Mouse (Mus musculus): ENCODE measurements around the gene Ckmt1.
"Not testable (repeated sequence)": the region's sequence is repeated elsewhere in the genome, so short reads cannot be mapped to it uniquely, and the experiment has no call there.

The Ckmt1 gene

DNA sequence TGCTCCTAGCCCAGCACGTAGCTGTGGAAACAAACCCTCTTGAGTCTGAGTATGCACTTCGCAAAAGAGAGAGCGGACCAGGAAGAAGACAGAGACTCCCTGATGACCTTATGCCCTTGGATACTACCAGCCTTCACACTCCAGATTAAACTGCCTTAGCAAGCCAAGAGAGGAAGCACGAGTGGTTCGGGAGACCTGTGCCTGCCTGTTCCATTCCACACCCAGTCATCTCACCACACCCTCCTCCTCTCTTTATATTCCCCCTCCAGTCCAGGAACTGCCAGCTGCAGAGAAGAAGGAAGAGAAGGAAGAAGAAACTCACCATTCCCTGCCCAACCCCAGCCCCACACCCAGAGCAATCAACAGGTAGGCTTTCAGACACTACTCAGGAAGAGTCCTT lies at the start of gene Ckmt1:
Gene Ckmt1, plus strand, starts transcription at position 221 of the 400 bp plus-strand sequence.
- DNase-seq (ENCODE audit: low read depth, low spot score): no peak

DNA sequence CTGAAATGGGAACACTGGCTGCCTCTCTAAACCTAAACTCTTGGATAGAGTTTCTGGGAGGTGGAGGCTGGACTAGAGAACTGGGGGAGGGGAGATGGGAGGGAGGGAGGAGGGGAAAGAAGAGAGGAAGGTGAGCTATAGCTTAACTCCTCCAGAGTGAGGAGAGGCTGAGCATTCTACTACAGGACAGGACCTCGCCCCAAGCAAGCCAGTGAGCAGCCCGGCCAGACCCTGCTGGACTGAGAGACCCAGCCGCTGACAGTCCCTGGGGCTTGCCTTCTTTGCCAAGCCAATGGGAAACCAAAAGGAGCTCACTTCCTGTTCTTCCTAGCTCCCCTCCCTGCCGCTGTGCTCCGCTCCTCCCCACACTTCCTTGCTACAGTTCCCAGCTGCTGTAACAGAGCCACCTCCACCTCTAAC lies 48.5 kb upstream of the Ckmt1 start:
- peak; percentile 11 for DNase-seq (ENCODE audit: low read depth, low spot score)

DNA sequence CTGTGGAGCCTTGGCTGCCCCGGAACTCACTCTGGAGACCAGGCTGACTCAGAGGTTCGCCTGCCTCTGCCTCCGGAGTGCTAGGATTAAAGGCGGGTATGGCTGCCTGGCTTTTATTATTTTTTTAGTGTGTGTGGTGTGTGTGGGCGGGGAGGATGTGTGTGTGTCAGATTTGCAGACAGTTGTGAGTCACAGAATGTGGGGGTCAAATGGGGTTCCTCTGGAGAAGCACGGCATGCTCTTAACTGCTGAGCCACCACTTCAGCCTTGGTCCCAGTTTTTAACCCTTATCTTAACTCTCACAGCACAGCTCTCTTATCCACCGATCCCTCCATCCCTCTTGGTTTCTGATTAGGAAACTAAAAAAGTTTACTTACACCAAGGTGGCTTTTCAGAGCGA lies 41.2 kb upstream of the Ckmt1 start:
- DNase-seq (ENCODE audit: low read depth, low spot score): no peak

DNA sequence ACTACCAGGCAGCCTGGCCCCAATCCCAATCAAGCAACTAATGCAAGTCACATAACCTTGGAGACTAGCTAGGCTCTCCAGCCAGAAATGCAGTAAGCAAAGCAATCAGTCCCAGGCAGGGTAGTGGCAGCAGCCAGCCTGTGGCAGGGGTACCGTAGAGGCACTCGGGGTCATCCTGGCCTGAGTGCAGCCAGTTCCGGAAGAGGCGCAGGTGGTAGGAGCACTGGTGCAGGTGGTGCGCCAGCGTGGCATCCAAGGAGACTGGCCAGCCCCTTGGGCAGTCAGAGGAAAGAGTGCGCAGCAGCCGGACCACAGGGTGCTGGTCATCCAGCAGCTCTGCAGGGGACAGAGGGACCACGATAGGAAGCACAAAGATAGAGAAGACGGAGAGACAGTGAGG lies 34.5 kb upstream of the Ckmt1 start:
- DNase-seq (ENCODE audit: low read depth, low spot score): no peak

DNA sequence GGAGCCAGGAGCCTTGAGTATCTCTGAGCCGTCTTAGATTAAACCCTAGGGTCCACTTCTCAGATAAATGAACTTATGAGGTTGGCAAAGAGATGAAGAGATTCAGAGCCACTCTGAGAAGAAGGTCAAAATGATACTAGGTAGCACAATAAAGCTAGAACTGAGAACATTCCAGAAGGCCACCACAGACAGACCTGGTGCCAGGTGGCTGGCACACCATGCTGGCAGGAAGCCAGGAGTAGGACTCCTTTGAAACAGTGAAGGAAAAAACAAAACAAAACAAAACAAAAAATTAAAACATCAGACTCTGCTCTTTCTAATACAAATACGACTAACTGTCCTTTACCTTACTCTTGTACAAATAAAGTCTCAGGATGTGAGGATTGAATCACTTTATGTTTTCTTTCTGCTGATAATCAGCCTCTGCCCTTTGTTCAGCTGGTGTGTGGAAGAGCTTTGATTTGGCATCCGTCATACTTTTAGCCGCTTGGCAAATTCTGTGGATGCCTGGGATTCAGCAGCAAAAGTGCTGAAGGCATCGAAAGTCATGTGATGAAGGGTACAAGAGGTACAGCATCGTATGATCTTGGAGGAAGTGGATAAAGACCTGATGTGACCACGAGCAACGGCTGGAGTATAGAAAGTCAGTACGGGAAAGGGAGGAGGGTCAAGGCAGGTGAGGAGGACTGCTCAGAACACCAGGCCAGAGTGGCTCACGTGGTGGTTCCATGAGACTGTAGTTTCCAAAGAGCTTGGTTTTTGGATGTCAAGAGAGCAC lies 33.6 kb upstream of the Ckmt1 start:
- DNase-seq (ENCODE audit: low read depth, low spot score): no peak

DNA sequence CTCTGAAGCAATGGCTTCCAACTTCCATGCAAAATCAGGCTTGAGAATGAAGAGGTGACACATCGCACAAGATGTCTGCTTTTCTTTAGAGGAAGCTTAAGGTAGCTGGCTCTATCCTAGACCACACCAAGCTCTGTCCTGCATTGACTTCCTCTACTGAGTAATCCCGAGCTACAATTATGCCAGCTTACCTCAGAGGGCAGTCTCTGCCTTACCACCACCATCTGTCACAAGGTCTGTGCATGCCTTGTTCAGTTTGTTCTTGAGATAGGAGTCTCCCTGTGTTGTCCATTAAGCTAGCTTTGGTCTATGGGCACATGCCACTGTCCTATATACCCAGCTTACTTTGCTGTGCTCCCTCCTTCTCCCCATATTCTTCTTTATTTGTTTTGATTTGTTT lies 28.0 kb upstream of the Ckmt1 start:
- no peak for DNase-seq (ENCODE audit: low read depth, low spot score)

DNA sequence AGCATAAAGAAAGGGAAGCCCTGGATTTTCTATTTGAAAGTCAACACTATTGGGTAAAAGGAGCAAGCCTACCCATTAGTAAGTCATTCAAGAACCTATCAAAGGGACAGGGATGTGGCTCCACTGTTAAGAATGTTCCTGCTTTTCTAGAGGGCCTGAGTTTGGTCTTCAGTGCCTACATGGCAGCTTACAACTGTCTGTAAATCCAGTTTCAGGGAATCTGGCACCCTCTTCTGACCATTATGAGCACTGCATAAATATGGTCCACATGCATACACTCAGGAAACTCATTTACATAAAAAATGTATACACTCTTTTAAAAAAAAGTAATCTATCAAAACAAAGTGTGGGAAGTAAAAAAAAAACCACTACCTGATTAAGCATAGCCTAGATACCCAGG lies 18.5 kb upstream of the Ckmt1 start:
- DNase-seq (ENCODE audit: low read depth, low spot score): no peak

DNA sequence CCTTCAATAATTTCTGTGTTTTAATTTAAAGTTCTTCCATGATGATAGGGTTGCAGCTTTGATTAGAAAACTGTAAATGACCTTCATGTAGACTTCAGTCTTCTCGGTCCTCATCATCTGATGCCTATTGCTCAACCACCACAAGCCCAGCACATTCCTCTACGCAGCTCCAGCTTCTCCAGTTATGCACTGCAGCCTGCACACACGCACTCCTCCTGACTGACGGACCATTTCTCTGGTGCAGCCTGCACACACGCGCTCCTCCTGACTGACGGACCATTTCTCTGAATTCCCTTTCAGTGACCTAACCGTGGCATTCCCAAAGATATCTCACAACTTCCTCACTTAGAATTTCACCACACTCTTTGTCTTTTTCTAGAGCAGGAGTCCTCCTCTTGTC lies 4.4 kb upstream of the Ckmt1 start:
- DNase-seq (ENCODE audit: low read depth, low spot score): no peak

DNA sequence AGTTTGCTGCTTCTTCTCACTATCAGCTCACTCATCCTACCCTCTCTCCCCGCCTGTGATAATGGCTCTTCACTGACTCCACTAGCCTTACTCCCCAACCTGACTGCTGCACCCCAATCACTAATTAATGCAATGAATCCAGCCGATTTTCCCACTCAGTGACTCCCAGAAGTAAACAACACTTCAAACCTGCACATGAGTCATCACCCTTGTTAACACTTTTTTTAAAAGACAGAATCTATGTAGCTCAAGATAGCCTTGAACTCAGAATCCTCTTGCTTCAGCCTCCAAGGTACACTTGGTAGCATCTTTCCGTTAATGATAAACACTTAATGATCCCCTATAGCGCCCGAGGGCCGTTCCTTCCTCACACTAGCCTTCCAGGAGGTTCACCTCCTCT lies 3.1 kb upstream of the Ckmt1 start:
- DNase-seq (ENCODE audit: low read depth, low spot score): no peak

DNA sequence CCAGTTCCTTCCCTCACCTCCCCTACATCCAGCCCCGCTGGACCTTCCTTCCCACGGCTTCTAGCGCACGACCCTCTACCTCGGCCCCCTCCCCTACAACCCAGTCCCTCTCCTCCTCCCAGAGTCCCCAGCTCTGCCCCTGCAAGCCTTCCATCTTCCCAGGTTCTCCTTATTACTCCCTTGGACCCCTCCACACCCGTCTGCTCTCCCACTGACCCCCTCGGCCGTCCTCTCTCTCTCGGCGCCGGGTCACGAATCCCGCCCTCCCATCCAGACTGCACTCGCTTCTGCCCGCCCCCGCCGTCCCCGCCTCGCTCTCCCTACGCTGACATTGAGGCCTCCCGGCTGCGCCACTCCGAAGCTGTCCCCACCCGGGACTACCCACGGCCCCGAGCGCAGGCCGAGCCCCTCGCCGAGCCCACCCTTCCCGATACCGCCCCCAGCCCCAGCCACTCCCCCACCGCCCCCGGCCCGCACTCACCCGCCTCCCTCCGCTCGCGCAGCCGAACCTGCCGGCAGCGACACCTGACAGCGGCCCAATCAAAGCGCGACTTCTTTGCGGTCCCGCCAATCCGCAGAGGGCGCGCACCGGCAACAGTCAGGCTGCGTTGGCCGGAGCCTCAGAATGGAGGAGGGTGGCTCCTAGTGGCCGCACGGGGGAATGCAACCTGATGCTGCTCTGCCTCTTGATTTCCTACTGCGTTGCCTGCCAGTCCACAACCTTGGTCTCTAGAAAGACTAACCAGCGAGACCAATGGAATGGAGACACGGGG lies 2.5 kb upstream of the Ckmt1 start, which contains the start of gene Ppip5k1:
Gene Ppip5k1, minus strand, starts transcription at position 577 of the 773 bp plus-strand sequence.
- peak; percentile 95 for DNase-seq (ENCODE audit: low read depth, low spot score)

DNA sequence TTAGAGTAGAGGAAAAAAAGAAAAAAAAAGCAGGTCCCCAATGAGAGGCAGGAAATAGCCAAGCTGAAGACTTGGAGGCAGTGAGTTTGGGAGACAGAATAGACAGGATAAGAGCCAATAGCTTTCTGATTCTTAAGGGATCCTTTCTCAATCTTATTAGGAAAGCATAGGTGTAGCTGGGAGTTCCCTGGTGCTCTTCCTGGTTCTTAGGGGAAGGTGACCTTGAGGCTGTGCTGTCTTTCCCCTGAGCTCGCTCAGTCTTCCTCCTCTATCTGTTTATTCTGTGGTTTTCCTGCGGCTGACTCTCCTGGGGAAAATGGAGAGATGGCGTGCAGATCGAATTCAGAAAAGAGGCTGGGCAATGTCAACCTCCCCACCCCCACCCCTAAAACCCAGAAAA lies 447 bp downstream of the Ckmt1 start:
- DNase-seq (ENCODE audit: low read depth, low spot score): no peak

DNA sequence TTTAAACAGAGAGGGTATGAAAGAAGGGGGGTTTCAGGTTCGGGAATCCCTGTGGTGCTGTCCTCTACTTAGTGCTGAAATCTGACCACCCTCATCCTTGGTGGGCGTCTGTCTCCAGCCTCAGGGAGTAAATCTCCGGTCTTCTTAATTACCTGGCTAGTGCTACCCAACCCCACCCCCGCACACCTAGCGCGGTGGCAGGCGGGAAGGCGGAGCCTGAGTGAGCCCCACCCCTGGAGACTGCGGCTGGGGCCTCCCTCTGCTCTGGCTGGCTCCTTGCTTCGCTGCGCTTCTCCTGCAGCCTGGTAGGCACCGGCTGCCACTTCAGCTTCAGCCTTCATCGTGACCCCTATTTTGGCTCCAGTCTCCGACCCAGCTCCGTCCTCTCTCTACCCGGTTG lies 867 bp downstream of the Ckmt1 start:
- DNase-seq (ENCODE audit: low read depth, low spot score): peak; percentile 62

DNA sequence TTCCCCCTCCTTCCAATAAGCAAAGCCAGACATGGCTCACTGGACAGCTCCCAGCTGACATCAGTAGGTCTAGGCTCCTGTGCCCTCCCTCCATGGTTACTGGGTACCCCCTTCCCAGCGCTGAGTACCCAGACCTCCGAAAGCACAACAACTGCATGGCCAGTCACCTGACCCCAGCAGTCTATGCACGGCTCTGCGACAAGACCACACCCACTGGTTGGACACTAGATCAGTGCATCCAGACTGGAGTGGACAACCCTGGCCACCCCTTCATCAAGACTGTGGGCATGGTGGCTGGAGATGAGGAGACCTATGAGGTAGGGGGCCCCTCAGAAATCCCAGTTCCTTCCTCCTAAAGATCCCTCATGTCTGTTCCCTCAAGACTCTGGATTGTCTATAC lies 1.9 kb downstream of the Ckmt1 start:
- DNase-seq (ENCODE audit: low read depth, low spot score): no peak

DNA sequence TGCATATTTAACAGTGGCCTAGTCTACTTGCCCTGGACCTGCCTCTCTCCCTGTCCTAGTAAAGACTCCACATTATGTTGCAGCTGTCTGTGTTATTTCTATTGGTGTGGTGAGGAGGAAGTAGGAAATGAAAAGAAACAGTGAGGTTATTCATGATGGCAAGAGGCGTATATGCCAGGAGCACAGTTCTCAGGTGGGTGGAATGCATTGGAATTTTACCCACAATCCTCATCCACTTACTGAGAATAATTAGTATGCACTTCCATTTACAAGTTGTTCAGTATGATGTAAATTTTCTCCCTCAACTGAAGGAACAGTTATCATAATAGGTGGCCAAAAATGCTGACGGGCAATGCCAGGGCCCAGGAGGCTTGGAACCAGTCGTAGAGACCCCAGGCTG lies 6.1 kb downstream of the Ckmt1 start:
- no peak for DNase-seq (ENCODE audit: low read depth, low spot score)

DNA sequence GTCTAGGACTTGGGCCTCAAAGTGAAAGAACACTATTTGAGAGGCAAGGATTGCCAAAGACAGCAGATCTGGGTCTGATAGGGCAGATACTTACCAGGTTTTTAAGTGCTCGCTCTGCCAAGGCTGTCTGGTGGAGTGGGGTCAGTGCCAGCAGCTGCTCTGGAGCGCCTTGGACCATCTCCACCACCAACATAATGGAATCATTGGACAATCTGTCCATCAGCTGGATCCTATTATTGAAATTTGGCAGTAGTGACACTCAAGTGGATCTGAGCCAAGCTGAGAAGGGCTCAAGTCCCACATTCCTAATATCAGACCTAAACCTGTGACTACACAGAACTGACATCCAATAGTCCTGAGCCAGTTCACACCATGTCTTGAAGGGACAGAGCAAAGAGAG lies 11.3 kb downstream of the Ckmt1 start:
- DNase-seq (ENCODE audit: low read depth, low spot score): no peak

DNA sequence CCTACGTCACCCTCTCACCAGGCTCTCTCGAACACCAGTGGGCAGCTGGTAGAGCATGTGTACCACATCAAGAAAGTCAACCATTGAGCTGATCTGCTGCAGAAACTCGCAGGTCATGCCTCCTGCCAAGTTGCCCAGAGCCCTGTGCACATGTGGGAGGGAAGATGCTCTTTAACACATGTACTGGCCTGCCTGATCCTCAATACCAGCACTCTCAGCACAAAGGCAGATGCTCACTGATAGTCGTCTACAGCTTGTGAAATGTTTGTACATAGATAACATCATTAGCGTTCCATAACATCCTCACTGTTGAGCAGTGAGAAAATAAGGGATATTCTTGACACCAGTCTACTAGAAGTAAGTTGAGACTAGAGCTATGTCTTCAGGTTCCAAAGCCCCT lies 13.4 kb downstream of the Ckmt1 start:
- no peak for DNase-seq (ENCODE audit: low read depth, low spot score)

DNA sequence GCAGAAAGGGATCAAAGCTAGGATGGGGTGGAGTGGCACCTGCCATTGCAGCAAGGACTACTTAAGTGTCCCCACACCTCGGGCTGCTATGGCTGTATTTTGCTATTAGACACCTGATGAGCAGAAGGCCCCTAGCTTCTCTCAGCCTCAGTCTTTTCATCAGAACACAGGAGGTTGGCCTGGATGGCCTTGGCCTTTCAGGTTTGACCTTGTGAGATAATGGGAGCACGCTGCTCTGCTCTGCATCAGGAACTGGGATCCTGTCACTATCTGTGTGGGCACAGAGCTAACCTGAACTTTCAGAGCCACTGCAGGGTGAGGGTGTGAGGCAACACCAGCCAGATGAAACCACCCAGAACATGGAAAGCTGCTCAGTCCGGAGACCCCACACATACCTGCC lies 14.8 kb downstream of the Ckmt1 start:
- no peak for DNase-seq (ENCODE audit: low read depth, low spot score)

DNA sequence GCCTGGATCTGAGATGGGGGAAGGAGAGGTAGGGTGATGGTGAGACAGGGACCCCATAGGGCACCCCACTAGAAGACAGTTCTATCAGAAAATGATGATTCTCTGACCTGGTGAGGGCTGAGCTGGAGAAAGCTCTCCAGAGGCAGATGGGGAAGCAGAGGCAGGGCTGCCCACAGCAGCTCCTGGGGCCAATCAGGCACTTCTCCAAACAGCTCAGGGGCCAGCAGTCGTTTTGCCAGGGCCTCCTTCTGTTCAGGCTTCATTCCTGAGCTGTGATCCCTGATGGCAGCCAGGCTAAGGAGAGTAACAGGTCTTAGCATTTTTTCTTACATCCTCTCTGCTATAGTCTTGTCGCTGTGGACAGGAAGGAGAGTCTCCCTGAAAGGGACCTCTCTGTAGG lies 17.3 kb downstream of the Ckmt1 start:
- DNase-seq (ENCODE audit: low read depth, low spot score): no peak

DNA sequence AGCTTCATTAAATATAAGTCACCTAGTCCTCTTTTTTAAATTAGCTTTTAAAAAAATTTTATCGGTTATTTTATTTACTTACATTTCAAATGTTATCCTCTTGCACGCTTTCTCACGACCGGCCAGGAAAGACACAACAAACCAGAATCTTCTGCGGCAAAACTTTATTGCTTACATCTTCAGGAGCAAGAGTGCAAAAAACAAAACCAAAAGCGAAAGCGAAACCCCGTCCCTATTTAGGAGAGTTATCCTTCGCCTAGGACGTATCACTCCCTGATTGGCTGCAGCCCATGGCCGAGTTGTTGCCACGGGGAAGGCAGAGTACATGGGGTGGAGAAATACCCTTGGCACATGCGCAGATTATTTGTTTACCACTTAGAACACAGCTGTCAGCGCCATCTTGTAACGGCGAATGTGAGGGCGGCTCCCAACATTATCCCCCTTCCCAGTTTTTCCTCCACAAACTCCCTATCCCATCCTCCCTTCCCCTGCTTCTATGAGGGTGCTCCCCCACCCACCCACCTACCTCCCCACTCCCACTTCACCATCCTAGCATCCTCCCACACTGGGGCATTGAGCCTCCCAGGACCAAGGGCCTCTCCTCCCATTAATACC lies 29.6 kb downstream of the Ckmt1 start, which contains the start of gene Strc:
Gene Strc, minus strand, starts transcription at position 208 of the 615 bp plus-strand sequence.
- DNase-seq (ENCODE audit: low read depth, low spot score): not testable (repeated sequence)

DNA sequence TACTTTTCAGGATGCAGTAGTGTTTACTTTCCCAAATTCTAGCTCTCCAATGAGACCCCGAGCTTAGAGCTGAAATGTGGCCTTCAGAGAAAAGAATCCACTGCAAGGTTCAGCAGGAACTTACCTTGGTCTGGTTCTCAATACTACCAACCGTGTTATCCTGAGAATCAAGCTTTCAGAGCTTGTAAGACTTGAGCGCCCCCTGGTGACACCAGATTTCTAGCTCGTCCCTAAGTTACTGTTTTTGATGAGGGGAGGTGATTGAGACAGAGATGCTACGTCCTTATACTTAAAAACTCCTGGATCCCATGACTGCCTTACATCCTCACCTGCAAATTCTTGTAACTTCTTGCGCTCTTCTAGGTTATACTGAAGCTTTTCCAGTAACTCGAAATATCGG lies 39.1 kb downstream of the Ckmt1 start:
- DNase-seq (ENCODE audit: low read depth, low spot score): peak; percentile 73

DNA sequence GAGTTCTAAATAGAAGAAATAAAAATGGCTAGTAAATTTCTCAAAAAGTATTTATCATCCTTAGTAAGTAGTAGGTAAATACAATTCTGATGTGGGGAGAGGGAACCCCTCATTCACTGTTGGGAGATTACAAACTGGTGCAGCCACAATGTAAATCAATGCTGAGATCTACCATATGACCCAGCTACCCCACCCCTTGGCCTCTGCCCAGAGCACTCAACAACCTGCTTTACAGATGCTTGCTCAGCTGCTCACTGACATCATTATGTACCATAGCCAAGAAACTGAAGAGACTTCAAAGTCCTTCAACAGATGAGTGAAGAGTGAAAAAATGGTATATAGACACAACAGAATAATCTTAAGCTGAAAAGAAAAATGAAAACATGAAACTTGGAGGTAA lies 45.8 kb downstream of the Ckmt1 start:
- no peak for DNase-seq (ENCODE audit: low read depth, low spot score)

DNA sequence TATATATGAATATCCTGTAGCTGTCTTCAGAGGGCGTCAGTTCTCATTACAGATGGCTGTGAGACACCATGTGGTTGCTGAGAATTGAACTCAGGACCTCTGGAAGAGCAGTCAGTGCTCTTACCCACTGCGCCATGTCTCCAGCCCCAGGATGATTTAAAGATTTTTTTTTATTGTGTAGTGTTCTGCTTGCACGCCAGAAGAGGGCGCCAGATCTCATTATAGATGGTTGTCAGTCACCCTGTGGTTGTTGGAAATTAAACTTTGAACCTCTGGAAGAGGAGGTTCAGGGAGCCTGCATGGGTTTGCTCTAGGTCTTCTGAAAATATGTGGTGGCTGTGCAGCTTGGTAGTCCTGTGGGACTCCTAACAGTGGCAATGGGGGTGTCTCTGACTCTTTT lies 50.6 kb downstream of the Ckmt1 start:
- DNase-seq (ENCODE audit: low read depth, low spot score): peak; percentile 51

Measured in forelimb bud, embryonic 11.5 days (tissue).